Mouse (Mus musculus) megakaryocyte, embryonic 14.5 days (primary cell): Measurements from ENCODE around the gene Pla2g2c.

ENCODE experiments used
- FLI1 ChIP-seq: IDR thresholded peaks from 2 replicates; pipeline ENCODE4 v1.6.1; 2012; ENCODE audit warnings: low read length, inconsistent platforms, mixed read lengths
- GATA1 ChIP-seq: IDR thresholded peaks from 3 replicates; pipeline ENCODE4 v1.6.1; 2012; ENCODE audit warnings: mixed read lengths, low read length, inconsistent platforms, borderline replicate concordance

DNA sequence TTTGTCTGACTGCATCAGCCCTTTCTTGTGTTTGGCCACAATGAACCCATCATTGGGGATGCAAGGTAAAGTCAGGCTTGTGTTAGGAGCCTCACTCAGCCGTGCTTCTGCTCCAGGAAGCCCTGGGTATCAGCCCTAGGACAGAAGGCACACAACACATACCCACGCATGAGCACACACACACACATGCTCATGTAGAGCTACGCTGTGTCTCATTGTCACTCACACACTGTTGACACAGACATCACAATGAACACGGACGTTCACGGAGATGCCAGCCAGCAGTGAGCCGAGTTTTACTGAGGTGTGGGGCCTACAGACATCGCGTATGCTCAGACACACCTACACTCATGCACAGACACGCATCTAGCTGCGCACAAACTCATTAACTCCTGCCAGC lies 31.4 kb downstream of the Pla2g2c start:
- TF ChIP-seq GATA1 (no peak), FLI1 (no peak)
